Mouse (Mus musculus): ENCODE data around the gene Ghr. TPM values are rescaled to one million over a fixed set of nuclear protein-coding genes. Genes with fewer than 3 reads are reported as not detected.

Gene Ghr
- polyA plus RNA-seq, 1 experiment from 2014 or later: 96.4 TPM

DNA sequence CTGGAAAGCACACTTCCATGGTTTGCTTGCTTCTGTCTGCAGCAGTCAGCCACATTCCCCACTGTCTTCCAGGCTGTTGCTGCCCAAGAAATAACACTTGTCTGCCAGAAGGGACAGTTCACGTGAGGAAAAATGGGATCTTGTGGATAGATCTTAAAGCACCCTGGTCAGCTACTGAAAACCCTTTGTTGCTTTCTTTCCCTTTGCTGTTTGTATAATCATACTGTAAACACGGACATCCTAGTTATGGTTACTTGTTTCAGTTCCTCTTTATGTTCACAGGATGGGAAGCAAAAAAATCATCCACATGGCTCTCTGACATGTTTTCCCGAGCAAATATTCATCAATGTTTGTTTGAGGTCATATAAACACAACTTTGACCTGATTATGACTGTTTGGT is 243.4 kb downstream of the Ghr start:
- Histone ChIP-seq H3K36me3 (ENCODE audit: insufficient read depth, low read length) (peaks cover 6% of the 10 kb centered on the region; the same call in 1 of the 2 replicates), H3K4me1 (ENCODE audit: insufficient read depth, low read depth, low read length) (no peaks in the 10 kb centered on the region), H3K27ac (ENCODE audit: low read length) (no peak overlapping the region), H3K4me2 (replicated peaks; ENCODE audit: low read depth, low read length) (no peak overlapping the region), H3K27me3 (replicated peaks; ENCODE audit: insufficient read depth, low read length) (no peaks in the 10 kb centered on the region), H3K9me3 (ENCODE audit: low read length) (no peaks in the 10 kb centered on the region), H3K4me3 (ENCODE audit: low read depth, low read length) (no peak overlapping the region), H3K9ac (replicated peaks; ENCODE audit: low read depth) (no peak overlapping the region)
- TF ChIP-seq EP300 (IDR thresholded peaks at IDR 0.05) (peak; percentile 92), CTCF (IDR thresholded peaks at IDR 0.05) (peak; percentile 24)
- ATAC-seq (peak; percentile 71), DNase-seq (ENCODE audit: low spot score) (peak; percentile 68)
- 49% methylated on average over 3 of the region's 3 CpGs for WGBS

DNA sequence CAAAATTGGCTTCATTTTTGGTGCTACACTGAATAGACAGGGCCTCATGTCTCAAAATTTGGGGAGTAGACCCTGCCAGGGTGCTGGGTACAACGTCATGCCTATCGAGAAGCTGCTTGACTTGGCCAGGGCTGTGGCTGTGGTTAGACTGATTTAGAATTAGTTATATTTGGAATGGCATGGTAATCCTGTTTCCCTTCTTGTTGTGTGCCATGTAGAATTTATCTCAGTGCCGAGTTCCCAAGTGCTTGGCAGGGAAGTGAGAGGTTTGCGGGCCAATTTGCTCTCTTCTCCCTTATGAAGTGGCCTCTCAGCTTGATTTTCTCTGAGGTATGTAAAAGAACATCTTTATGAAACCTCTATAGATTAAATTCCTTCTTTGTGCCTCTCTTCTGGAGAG is 250.8 kb downstream of the Ghr start:
- DNase-seq (ENCODE audit: low spot score) (no peak), ATAC-seq (no peak)
- no peak overlapping the region; the same call in 1 of the 2 replicates for H3K27ac ChIP-seq (ENCODE audit: low read length)
- no peak overlapping the region for H3K9ac ChIP-seq (replicated peaks; ENCODE audit: low read depth)
- no peak overlapping the region for H3K4me3 ChIP-seq (ENCODE audit: low read depth, low read length)
- H3K9me3 ChIP-seq (ENCODE audit: low read length): no peaks in the 10 kb centered on the region
- no peaks in the 10 kb centered on the region; the same call in 1 of the 2 replicates for H3K36me3 ChIP-seq (ENCODE audit: insufficient read depth, low read length)
- no peaks in the 10 kb centered on the region for H3K4me1 ChIP-seq (ENCODE audit: insufficient read depth, low read depth, low read length)
- 66% methylated on average over 4 of the region's 4 CpGs for WGBS
- no peaks in the 10 kb centered on the region for H3K27me3 ChIP-seq (replicated peaks; ENCODE audit: insufficient read depth, low read length)
- TF ChIP-seq EP300 (IDR thresholded peaks at IDR 0.05) (no peak), CTCF (IDR thresholded peaks at IDR 0.05) (no peak)
- H3K4me2 ChIP-seq (replicated peaks; ENCODE audit: low read depth, low read length): no peak overlapping the region

DNA sequence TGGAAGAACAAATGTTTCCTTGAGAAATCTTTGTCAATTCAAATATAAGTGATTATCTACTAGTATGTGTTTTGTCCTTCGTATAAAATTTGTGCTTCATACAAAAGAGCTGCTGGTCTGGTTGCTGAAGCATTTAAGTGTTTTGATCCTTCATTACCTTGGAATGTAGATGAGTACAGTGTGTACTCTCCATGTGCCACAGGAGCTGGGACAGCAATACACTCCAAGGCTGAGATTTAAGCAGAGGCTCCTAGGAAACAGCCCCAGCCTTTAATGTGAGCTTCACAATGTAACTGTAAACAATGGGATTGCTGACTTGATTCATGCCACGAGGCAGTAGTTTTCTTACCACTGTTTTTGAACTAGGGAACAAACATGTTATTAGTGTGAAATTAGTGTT is 251.5 kb downstream of the Ghr start:
- peak overlapping the region; percentile 6; the same call in 1 of the 2 replicates for H3K27ac ChIP-seq (ENCODE audit: low read length)
- H3K27me3 ChIP-seq (replicated peaks; ENCODE audit: insufficient read depth, low read length): no peaks in the 10 kb centered on the region
- WGBS: 50% methylated on average over 2 of the region's 2 CpGs
- H3K9ac ChIP-seq (replicated peaks; ENCODE audit: low read depth): no peak overlapping the region
- no peaks in the 10 kb centered on the region for H3K9me3 ChIP-seq (ENCODE audit: low read length)
- peak; percentile 84 for ATAC-seq
- TF ChIP-seq CTCF (IDR thresholded peaks at IDR 0.05): no peak
- TF ChIP-seq EP300 (IDR thresholded peaks at IDR 0.05): peak; percentile 87
- no peak overlapping the region for H3K4me2 ChIP-seq (replicated peaks; ENCODE audit: low read depth, low read length)
- DNase-seq (ENCODE audit: low spot score): peak; percentile 27
- no peaks in the 10 kb centered on the region; the same call in 1 of the 2 replicates for H3K36me3 ChIP-seq (ENCODE audit: insufficient read depth, low read length)
- no peak overlapping the region for H3K4me3 ChIP-seq (ENCODE audit: low read depth, low read length)
- H3K4me1 ChIP-seq (ENCODE audit: insufficient read depth, low read depth, low read length): no peaks in the 10 kb centered on the region

- no peaks in the 10 kb centered on the region for H3K36me3 ChIP-seq (ENCODE audit: insufficient read depth, low read length)
- H3K4me1 ChIP-seq (ENCODE audit: insufficient read depth, low read depth, low read length): no peaks in the 10 kb centered on the region
- no peaks in the 10 kb centered on the region for H3K9me3 ChIP-seq (ENCODE audit: low read length)
- no peak overlapping the region for H3K27ac ChIP-seq (ENCODE audit: low read length)
- ATAC-seq (peak; percentile 94), DNase-seq (ENCODE audit: low spot score) (peak; percentile 84)
- WGBS: 61% methylated on average over 1 of the region's 1 CpGs
- H3K4me2 ChIP-seq (replicated peaks; ENCODE audit: low read depth, low read length): no peak overlapping the region
- peak; percentile 56 for TF ChIP-seq CTCF (IDR thresholded peaks at IDR 0.05)
- 0 out of 2 replicates have a peak, but pooled peaks have one; percentile 41 for TF ChIP-seq EP300 (IDR thresholded peaks at IDR 0.05)
- H3K27me3 ChIP-seq (replicated peaks; ENCODE audit: insufficient read depth, low read length): no peaks in the 10 kb centered on the region
- H3K4me3 ChIP-seq (ENCODE audit: low read depth, low read length): no peak overlapping the region
- no peak overlapping the region for H3K9ac ChIP-seq (replicated peaks; ENCODE audit: low read depth)
Observed at GRCm38 (mm10) chr15:3330291-3330690, 253.0 kb downstream of the Ghr start.

- Histone ChIP-seq H3K27ac (ENCODE audit: low read length) (no peak overlapping the region), H3K4me3 (ENCODE audit: low read depth, low read length) (no peak overlapping the region), H3K36me3 (ENCODE audit: insufficient read depth, low read length) (peaks cover 9% of the 10 kb centered on the region), H3K27me3 (replicated peaks; ENCODE audit: insufficient read depth, low read length) (no peaks in the 10 kb centered on the region), H3K4me2 (replicated peaks; ENCODE audit: low read depth, low read length) (no peak overlapping the region), H3K9me3 (ENCODE audit: low read length) (no peaks in the 10 kb centered on the region), H3K9ac (replicated peaks; ENCODE audit: low read depth) (no peak overlapping the region), H3K4me1 (ENCODE audit: insufficient read depth, low read depth, low read length) (no peaks in the 10 kb centered on the region)
- TF ChIP-seq EP300 (IDR thresholded peaks at IDR 0.05) (no peak), CTCF (IDR thresholded peaks at IDR 0.05) (no peak)
- no peak for DNase-seq (ENCODE audit: low spot score)
- ATAC-seq: no peak
Observed at GRCm38 (mm10) chr15:3323041-3323440, 260.3 kb downstream of the Ghr start.

- Histone ChIP-seq H3K36me3 (ENCODE audit: insufficient read depth, low read length) (peaks cover 9% of the 10 kb centered on the region), H3K27ac (ENCODE audit: low read length) (no peak overlapping the region), H3K4me2 (replicated peaks; ENCODE audit: low read depth, low read length) (no peak overlapping the region), H3K4me3 (ENCODE audit: low read depth, low read length) (no peak overlapping the region), H3K9ac (replicated peaks; ENCODE audit: low read depth) (no peak overlapping the region), H3K9me3 (ENCODE audit: low read length) (no peaks in the 10 kb centered on the region), H3K27me3 (replicated peaks; ENCODE audit: insufficient read depth, low read length) (no peaks in the 10 kb centered on the region), H3K4me1 (ENCODE audit: insufficient read depth, low read depth, low read length) (no peaks in the 10 kb centered on the region; the same call in 1 of the 2 replicates)
- WGBS: 91% methylated on average over 9 of the region's 9 CpGs
- DNase-seq (ENCODE audit: low spot score): no peak
- no peak for ATAC-seq
- TF ChIP-seq EP300 (IDR thresholded peaks at IDR 0.05): no peak
- TF ChIP-seq CTCF (IDR thresholded peaks at IDR 0.05): no peak
Observed at GRCm38 (mm10) chr15:3319929-3320328, 263.4 kb downstream of the Ghr start.

- TF ChIP-seq EP300 (IDR thresholded peaks at IDR 0.05) (no peak), CTCF (IDR thresholded peaks at IDR 0.05) (no peak)
- DNase-seq (ENCODE audit: low spot score) (peak; percentile 60), ATAC-seq (peak; percentile 52)
- no peaks in the 10 kb centered on the region; the same call in 1 of the 2 replicates for H3K4me1 ChIP-seq (ENCODE audit: insufficient read depth, low read depth, low read length)
- peak overlapping the region; percentile 15; the same call in 1 of the 2 replicates for H3K27ac ChIP-seq (ENCODE audit: low read length)
- H3K36me3 ChIP-seq (ENCODE audit: insufficient read depth, low read length): peaks cover 9% of the 10 kb centered on the region
- H3K27me3 ChIP-seq (replicated peaks; ENCODE audit: insufficient read depth, low read length): no peaks in the 10 kb centered on the region
- H3K9me3 ChIP-seq (ENCODE audit: low read length): no peaks in the 10 kb centered on the region
- no peak overlapping the region for H3K4me2 ChIP-seq (replicated peaks; ENCODE audit: low read depth, low read length)
- no peak overlapping the region for H3K9ac ChIP-seq (replicated peaks; ENCODE audit: low read depth)
- H3K4me3 ChIP-seq (ENCODE audit: low read depth, low read length): no peak overlapping the region
- 59% methylated on average over 2 of the region's 2 CpGs for WGBS
Observed at GRCm38 (mm10) chr15:3316617-3317016, 266.7 kb downstream of the Ghr start.

All from lung, postnatal 0 days (tissue).